Mouse (Mus musculus): ENCODE results near the gene Pbx1.

- no peak for TF ChIP-seq POLR2AphosphoS5 (IDR thresholded peaks at IDR 0.05; ENCODE audit: borderline replicate concordance, low read depth, low read length)
- TF ChIP-seq MEF2A (IDR thresholded peaks at IDR 0.05; ENCODE audit: extremely low read depth, insufficient replicate concordance, low read depth, low read length, poor library complexity, severe bottlenecking): no peak
- no peak for TF ChIP-seq POLR2A (IDR thresholded peaks at IDR 0.05; ENCODE audit: control insufficient read depth in 1 of 2, insufficient read depth in 1 of 2, low read depth in 1 of 2, low read length in 2 of 2, poor library complexity in 1 of 2)
- no peak for TF ChIP-seq CTCF (IDR thresholded peaks at IDR 0.05 in 2 of 3, conservative IDR thresholded peaks at IDR 0.05 in 1 of 3; ENCODE audit: control insufficient read depth in 1 of 3, insufficient read depth in 1 of 3, low read depth in 2 of 3, low read length in 3 of 3, poor library complexity in 1 of 3, severe bottlenecking in 1 of 3)
- TF ChIP-seq MAZ (IDR thresholded peaks at IDR 0.05; ENCODE audit: low read depth, low read length): no peak
- no peak for TF ChIP-seq NELFE (IDR thresholded peaks at IDR 0.05; ENCODE audit: low read depth, low read length)
- TF ChIP-seq BHLHE40 (IDR thresholded peaks at IDR 0.05; ENCODE audit: borderline replicate concordance, low read depth, low read length): no peak
- TF ChIP-seq KAT2A (conservative IDR thresholded peaks at IDR 0.05; ENCODE audit: low read depth, low read length): no peak
- no peak for TF ChIP-seq TAL1 (IDR thresholded peaks at IDR 0.05; ENCODE audit: low read length)
- TF ChIP-seq ZMIZ1 (IDR thresholded peaks at IDR 0.05; ENCODE audit: low read depth, low read length): no peak
- no peak for TF ChIP-seq ZKSCAN1 (IDR thresholded peaks at IDR 0.05; ENCODE audit: low read depth, low read length)
Observed at GRCm38 (mm10) chr1:168133696-168134095, 298.4 kb downstream of the Pbx1 start.

Data from MEL (cell line).